Mouse (Mus musculus) thymus, postnatal 36 days (tissue): ENCODE measurements at regions not wholly inside any gene's neighbourhood (a gene's known extent, or its start where the extent isn't known, plus 50 kb on each side); places are given as distances from the start of the nearest gene placed in this dataset.
"Not testable (repeated sequence)": the region's sequence is repeated elsewhere in the genome, so short reads cannot be mapped to it uniquely, and the experiment has no call there.

ENCODE experiments used
- DNase-seq, 2 experiments: peaks; one replicate each; pipeline ENCODE4 v3.0.0; 2022; ENCODE audit warnings: mixed read lengths in 2 of 2

DNA sequence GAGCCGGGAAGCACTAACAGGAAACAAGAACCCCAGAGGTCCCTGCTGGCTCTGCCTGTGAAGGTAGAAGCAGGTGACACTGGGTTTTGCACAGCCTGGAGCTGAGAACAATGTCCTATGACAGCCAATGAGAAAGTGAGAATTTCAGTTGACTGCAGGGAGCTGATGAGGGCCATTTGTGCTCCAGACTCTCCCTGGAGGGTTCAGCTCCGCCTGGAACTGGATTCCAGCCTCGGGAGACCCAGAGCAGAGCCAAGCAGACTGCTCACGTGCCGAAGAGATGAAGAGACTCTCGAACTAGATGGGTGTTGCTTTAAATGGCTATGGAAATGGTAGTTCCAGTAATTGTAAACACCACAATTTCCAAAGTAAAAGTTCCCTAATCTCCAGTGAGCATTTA is 93.5 kb downstream of the Cand1 start:
- no peak for DNase-seq

DNA sequence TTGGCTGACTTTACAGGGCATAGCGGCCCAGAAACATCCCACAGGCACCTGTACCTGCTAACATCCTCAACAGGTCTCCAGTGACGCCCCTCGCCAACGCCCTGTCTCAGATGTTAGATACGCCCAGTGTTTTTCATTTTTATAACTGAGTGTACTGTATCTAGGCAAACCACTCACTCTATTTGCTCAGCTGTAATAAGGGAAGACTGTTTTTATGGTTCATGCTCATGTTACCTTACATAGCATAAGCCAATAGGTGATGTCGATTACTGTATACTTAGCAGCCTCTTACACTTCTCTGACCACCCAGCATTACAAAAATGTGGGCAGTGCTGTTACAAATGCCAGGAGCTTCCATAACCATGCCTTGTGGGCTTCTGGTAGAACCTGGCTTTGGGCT is 97.0 kb downstream of the Cand1 start:
- DNase-seq = no peak

DNA sequence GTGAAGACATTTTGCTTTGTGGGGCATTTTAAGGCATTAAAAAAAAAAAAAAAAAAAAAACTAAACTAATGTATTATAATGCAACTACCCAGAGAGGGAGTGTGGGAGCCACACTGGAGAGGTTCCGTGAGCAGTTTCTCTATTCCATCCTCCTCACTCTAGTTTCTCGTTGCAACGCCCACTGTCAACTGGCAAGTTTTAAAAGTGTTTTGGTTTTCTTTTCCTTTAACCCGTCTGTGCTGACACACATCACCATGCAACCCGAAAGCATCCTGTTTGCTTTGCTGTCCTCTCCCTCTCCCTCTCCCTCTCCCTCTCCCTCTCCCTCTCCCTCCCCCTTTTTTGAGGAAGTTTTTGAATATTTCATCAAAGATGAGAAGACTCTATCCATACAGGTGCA is 97.5 kb downstream of the Cand1 start:
- DNase-seq = no peak

DNA sequence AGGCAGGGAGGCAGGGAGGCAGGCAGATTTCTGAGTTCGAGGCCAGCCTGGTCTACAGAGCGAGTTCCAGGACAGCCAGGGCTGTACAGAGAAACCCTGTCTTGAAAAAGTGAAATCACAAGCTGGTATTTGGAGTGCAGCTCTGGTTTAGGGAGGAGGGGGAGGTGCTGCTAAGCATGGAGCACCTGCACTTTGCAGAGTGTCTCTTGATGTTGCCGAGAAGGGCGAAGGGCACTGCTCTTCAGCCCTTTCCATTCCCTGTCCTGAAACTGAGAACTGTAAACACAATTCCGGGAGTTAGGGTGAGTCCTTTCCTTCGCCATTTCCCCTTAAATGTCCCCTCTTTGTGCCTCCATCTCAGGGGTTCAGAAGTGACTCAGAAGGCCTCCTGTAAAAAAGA is 101.6 kb downstream of the Cand1 start:
- no peak for DNase-seq

DNA sequence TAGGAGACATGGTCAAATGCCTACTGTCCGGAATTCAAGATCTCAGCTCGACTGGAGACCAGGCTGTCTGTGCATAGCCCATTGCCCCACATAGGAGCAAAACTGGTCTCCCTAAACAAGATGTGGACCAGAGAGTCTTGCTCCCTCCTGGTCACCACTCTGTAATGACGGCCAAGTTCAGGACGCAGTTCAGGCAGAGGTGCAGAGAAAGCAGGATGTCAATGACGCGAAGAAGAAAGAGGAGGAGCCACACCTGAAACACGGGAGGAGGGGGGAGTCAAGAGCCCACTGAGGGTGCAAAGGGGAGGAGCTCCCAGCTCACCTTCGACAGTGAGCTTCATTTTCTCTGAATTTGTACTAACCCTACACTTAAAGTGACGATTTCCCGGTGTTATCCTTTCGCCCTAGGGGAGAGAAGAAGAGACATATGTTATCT is 104.3 kb downstream of the Cand1 start:
- DNase-seq = no peak

- no peak for DNase-seq
Measured at GRCm38 (mm10) chr10:119134797-119135488, 104.9 kb downstream of the Cand1 start.

DNA sequence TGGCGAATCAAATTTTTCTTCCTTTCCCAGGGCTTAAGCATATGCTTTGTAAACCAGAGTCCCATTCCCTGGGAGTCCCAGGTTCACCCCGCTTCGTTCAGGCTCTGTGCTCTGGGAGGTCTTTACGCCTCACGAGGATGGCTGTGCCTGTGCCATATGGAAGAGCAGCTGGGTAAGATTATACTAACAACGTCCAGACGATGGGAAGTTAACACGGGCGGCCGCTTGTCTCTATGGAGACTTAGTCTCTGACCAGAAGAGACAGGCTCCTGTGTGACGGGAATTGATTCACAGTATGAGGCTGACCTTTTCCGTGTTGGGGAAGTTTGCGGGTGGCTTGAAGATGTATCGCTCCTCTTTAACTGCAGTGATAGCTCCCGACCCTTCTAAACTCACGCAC is 107.9 kb downstream of the Cand1 start:
- no peak for DNase-seq

GRCm38 (mm10) chr10:119130676-119131075 is 109.2 kb downstream of the Cand1 start:
- no peak for DNase-seq

DNA sequence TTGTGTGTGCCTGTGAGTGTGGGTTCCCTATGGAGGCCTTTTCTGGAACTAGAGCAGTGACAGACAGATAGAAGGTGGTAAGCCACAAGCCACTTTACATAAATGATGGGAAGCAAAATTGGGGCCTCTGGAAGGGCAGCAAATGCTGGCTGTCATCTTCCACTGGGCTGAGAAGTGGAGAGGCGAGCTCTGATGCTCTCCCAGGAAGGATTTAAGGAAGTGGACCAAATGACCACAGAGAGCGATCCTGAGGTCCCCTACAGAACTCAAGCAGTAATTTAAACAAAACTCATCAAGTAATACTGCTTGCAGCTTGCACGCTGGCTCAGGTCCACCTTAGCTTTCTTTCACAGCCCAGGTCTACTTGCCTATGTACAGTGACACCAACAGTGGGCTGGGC is 111.8 kb downstream of the Cand1 start:
- DNase-seq = no peak

- DNase-seq = no peak
Measured at GRCm38 (mm10) chr10:119123517-119123916, 116.3 kb downstream of the Cand1 start.

GRCm38 (mm10) chr10:119122347-119122746 is 117.5 kb downstream of the Cand1 start:
- no peak for DNase-seq

GRCm38 (mm10) chr10:119121575-119121974 is 118.3 kb downstream of the Cand1 start:
- no peak for DNase-seq

- no peak for DNase-seq
Measured at GRCm38 (mm10) chr10:119116843-119117390, 122.9 kb downstream of the Cand1 start.

DNA sequence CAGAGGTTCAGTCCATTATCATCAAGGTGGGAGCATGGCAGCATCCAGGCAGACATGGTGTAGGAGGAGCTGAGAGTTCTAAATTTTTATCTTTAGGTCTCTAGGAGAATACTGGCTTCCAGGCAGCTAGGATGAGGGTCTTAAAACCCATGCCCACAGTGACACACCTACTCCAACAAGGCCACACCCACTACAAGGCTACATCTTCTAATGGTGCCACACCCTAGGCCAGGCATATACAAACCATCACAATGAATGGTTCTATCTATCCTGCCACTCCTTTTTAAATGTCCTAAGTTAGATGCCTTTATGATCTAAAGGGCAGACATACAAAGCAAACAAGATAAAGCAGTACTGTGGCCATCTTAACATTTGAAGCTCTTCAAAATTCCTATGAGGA is 124.7 kb downstream of the Cand1 start:
- not testable (repeated sequence) for DNase-seq

DNA sequence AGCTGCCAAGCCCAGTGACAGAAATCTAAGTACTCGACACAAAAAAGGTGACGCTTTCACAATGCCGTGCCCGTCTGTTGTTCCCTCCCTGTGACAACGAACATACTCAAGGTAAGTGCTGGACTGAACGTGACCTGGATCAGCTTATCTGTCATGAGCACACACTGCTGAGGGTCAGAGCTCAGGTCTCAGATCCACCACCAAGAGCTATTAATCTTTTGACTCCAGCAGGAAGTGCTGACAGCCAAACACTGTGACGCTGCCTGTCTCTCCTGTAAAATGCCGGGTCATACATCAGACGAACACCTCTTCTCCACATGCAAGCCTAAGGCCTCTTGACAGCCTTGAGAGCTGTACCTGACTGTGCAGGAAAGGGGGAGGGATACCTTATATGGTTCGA is 125.2 kb downstream of the Cand1 start:
- DNase-seq = no peak

DNA sequence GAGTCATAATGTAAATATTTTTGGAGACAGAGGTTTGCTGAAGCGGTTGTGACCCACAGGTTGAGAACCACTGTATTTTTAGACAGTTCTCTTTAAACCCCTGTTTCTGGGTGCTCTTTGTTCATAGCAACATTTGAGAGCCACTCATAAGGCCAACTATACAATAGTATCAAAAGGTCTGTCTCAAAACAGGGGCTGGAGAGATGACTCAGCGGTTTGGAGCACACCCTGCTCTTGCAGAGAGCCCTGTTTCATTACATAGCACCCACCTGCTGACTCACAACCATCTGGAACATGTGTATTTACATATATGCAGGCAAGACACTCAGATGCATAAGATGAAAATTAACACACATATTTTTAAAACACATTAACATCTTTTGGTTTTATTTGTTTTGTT is 128.0 kb downstream of the Cand1 start:
- no peak for DNase-seq

GRCm38 (mm10) chr10:119111409-119111808 is 128.4 kb downstream of the Cand1 start:
- no peak for DNase-seq

DNA sequence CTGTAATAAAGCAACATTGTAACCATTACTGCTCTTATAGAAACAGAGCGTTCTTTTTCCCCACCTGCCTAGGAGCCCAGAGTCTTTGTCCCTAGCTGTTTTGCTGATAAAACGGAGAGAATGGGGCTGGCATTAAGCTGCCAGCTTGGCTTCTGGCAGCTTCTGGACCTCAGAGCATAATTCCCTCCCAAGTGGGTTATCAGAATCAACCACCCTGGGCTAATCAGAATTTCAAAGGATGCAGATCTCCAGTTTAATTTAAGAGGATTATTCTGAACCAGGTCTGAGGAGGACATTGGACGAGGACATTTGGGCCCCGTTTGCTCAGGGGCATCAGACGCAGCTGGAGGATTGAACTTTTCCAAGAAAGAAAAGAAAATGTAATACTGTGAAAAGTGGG is 129.2 kb downstream of the Cand1 start:
- DNase-seq = no peak

DNA sequence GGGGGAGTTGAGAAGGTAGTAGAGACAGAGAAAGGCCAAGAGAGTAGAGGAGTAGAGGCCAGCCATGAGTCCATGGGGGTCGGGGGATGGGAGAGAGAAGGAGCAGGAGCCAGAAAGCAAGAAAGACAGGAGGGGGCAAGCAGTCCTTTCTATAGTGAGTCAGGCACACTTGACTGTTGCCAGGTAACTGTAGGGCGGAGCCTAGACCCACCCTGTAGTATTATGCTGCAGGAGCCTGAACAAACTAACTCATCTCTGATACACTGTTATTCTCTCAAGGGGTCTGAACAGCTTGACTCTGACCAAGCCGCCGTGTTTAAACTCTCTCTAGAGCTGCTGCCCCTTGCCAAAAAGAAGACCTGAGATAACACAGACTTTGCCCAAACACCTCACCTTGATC is 130.6 kb downstream of the Cand1 start:
- DNase-seq = no peak

DNA sequence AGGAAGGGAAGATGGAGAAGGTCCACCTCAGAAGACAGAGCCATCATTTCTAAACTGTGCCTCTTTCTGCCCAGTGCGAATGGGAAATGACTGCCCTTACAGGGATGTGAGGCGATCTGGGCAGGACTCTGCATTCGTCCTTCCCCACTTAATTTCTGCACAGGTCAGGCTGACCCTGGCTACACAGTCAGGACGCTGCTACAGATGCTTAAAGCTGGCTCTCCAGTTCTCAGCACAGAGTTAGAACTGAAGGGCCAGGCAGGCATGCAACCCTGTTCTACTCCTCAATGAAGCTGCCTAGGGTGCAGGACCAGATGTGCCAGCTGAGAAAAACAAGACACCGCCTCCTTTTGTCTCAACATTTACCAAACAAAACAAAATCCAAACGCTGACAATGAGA is 132.1 kb downstream of the Cand1 start:
- DNase-seq = no peak

DNA sequence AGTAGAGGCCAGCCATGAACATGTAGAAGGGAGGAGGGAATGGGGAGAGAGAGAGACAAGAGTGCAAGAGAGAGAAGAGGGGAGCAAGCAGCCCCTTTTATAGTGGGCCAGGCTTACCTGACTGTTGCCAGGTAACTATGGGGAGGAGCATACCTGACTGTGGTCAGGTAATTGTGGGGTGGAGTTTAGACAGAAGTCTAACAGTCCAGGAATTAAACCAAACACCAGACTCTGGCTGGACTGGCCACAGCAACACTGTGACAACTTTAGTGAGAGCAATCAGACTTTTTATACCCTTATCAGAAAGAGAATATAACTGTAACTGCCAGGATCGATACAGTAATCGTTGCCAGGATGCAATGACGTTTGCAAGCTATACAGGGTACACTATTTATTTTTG is 133.8 kb downstream of the Cand1 start:
- no peak for DNase-seq

DNA sequence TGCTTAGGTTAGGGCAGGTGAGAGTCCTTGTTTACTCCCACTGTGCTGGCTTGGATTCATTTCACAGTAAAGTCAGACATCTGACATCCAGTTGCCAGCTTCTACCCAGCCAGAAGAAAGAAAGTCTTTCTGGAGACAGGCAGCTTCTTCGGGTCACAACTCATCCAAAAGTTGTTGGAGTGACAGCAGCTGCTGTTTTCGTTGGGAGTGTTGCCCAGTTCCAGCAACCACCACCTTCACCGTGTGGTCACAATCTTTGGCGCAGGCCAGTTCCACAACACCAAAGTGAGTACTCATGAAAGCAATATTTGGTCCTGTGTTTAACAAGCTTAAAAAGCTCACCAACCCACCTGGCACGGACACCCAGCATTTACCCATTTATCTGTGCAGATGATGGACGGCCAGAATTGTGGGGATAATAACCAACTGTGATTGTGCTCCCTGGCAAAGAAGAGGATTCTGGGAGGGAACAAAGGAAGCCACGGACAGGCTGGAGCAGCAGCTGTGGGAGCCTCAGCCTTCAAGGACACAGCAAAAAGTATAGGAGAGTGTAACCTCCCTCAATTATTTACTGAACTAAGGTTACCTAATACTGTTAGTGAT is 134.5 kb downstream of the Cand1 start:
- no peak for DNase-seq

GRCm38 (mm10) chr10:119100511-119100910 is 139.3 kb downstream of the Cand1 start:
- no peak for DNase-seq

DNA sequence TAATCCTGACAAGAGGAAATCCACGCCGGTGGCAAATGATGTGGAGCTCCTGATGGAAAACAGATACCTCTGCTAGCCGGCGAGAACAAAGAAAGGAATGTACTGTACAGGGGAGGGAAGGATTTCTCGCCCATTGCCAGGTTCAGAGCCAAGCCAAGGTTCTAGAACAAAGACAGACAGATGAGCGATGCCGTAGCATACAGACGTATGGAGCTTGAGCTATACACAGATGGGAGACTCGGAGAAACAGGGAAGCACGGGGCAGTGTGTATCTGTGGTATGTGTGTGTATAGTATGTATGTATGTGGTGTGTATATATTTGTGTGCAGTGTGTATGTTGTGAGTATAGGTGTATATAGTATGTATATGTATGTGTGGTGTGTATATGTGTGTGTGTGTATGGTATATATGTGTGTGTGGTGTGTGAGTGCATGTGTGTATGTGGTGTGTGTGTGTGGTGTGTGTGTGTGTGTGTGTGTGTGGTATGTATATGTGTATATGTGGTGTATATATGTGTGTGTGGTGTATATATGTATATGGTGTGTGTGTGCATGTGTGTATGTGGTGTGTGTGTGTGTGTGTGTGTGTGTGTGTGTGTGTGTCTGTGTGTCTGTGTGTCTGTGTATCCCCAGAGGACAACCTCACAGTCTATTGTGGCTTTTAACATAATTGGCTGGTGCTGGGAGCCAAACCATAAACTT is 140.6 kb downstream of the Cand1 start:
- no peak for DNase-seq
